Mouse (Mus musculus) limb, embryonic 10.5 days (tissue): ENCODE data around the gene Mlst8. TPM values are rescaled to one million over a fixed set of nuclear protein-coding genes. Genes with fewer than 3 reads are reported as not detected.
"Not testable (repeated sequence)": the region's sequence is repeated elsewhere in the genome, so short reads cannot be mapped to it uniquely, and the experiment has no call there.

Source experiments
- DNase-seq: peaks from one replicate; pipeline ENCODE4 v3.0.0-alpha.2; 2017; ENCODE audit warnings: low spot score
- H3K27ac ChIP-seq: fragments of 300-500 bp; sonication (generic); 2 replicates; pipeline ENCODE4 v1.5.1; 2016; ENCODE audit warnings: mild to moderate bottlenecking
- H3K27me3 ChIP-seq: fragments of 300-500 bp; sonication (generic); 2 replicates; pipeline ENCODE4 v1.6.1; 2016; ENCODE audit warnings: low read depth, mild to moderate bottlenecking; ENCODE audit not compliant: poor library complexity, severe bottlenecking
- H3K36me3 ChIP-seq: fragments of 300-500 bp; sonication (generic); 2 replicates; pipeline ENCODE4 v1.6.1; 2016; ENCODE audit warnings: mild to moderate bottlenecking, moderate library complexity
- H3K4me1 ChIP-seq: fragments of 300-500 bp; sonication (generic); 2 replicates; pipeline ENCODE4 v1.6.1; 2016
- H3K4me3 ChIP-seq: fragments of 300-500 bp; sonication (generic); 2 replicates; pipeline ENCODE4 v1.5.1; 2016; ENCODE audit warnings: mild to moderate bottlenecking, moderate library complexity
- H3K9me3 ChIP-seq: fragments of 300-500 bp; sonication (generic); replicated peaks from 2 replicates; pipeline ENCODE4 v1.6.1; 2016; ENCODE audit warnings: mild to moderate bottlenecking
- WGBS: fragments of 180-500 bp; shearing (Covaris S2); methylation state at CpG from one replicate; pipeline ENCODE4 v1.1.7; 2016; 5-methylcytosine and 5-hydroxymethylcytosine counted together
- polyA plus RNA-seq: library from polyadenylated mRNA; unstranded; fragments of >200 nt; fragmentation: Nextera tagmentation; extraction: Ambion mirVana; gene quantifications from 2 replicates; pipeline ENCODE4 v1.2.1, GENCODE M21; 2016

Mlst8 gene
- polyA plus RNA-seq, 1 experiment from 2014 or later, result 42.2 TPM

GRCm38 (mm10) chr17:24425326-24425725 is 53.6 kb downstream of the Mlst8 start:
- not testable (repeated sequence) for H3K4me3 ChIP-seq, H3K27me3 ChIP-seq, DNase-seq, H3K27ac ChIP-seq, H3K9me3 ChIP-seq
- peaks cover 66% of the 10 kb centered on the region for H3K36me3 ChIP-seq
- H3K4me1 ChIP-seq, result peaks cover 15% of the 10 kb centered on the region
- WGBS, result 88% methylated on average over 6 of the region's 8 CpGs

DNA sequence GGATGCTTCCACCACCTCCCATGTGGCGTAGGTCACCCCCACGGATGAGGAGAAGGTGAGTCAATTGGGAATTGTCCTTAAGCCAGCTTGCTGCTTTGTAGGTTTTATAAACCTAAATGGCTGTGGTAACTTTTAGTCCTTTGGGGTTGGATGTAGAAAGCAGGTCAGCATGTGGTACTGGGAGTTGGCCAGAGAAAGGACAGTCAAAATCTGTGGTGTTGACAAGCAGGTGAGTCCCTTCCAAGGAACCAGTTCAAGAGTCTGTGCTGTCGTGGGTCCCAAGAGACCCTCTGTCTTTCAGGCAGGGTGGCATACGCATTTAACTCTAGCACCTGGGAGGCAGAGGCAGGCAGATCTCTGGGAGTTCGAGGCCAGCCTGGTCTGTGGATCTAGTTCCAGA is 54.4 kb downstream of the Mlst8 start:
- Histone ChIP-seq H3K9me3 (no peaks in the 10 kb centered on the region), H3K4me3 (no peak overlapping the region), H3K36me3 (peaks cover 71% of the 10 kb centered on the region), H3K4me1 (peaks cover 15% of the 10 kb centered on the region), H3K27ac (no peak overlapping the region), H3K27me3 (no peaks in the 10 kb centered on the region)
- DNase-seq, result no peak
- WGBS, result 90% methylated on average over 5 of the region's 5 CpGs

Other genes starting within 250 kb of the Mlst8 start
- 117 and 120 TPM in 2 replicates for gene Ccnf, start 227.6 kb downstream of the Mlst8 start, polyA plus RNA-seq
- not detected in 2 replicates for gene Abca17, start 128.0 kb downstream of the Mlst8 start, polyA plus RNA-seq
- 2.8 and 3.6 TPM in 2 replicates for gene Abca3, start 127.1 kb downstream of the Mlst8 start, polyA plus RNA-seq
- gene Rnps1, start 64.5 kb downstream of the Mlst8 start, polyA plus RNA-seq, result 471 and 496 TPM in 2 replicates
- gene Eci1, start 52.4 kb downstream of the Mlst8 start, polyA plus RNA-seq, result 87.9 and 104 TPM in 2 replicates
- gene Dnase1l2, start 36.0 kb downstream of the Mlst8 start, polyA plus RNA-seq, result 1.7 and 2.7 TPM in 2 replicates
- gene E4f1, start 8.8 kb downstream of the Mlst8 start, polyA plus RNA-seq, result 35.0 and 38.7 TPM in 2 replicates
- gene Pgp, start 8.7 kb downstream of the Mlst8 start, polyA plus RNA-seq, result 68.8 and 76.1 TPM in 2 replicates
- 0.24 TPM in 1 of 2 replicates, not detected in the other for gene Bricd5, start 5.2 kb downstream of the Mlst8 start, polyA plus RNA-seq
- gene Caskin1, start 9.5 kb upstream of the Mlst8 start, polyA plus RNA-seq, result 1.4 and 3.6 TPM in 2 replicates
- gene Traf7, start 48.9 kb upstream of the Mlst8 start, polyA plus RNA-seq, result 125 and 136 TPM in 2 replicates
- gene Rab26, start 55.1 kb upstream of the Mlst8 start, polyA plus RNA-seq, result 2.4 and 3.8 TPM in 2 replicates
- 18.9 and 24.7 TPM in 2 replicates for gene Pkd1, start 70.8 kb upstream of the Mlst8 start, polyA plus RNA-seq
- gene Tsc2, start 153.6 kb upstream of the Mlst8 start, polyA plus RNA-seq, result 63.2 and 79.5 TPM in 2 replicates
- gene Nthl1, start 153.6 kb upstream of the Mlst8 start, polyA plus RNA-seq, result 27.5 and 31.2 TPM in 2 replicates
- 47.2 and 57.1 TPM in 2 replicates for gene Slc9a3r2, start 171.2 kb upstream of the Mlst8 start, polyA plus RNA-seq
- gene Npw, start 179.4 kb upstream of the Mlst8 start, polyA plus RNA-seq, result 0.88 and 1.1 TPM in 2 replicates
- gene Zfp598, start 190.6 kb upstream of the Mlst8 start, polyA plus RNA-seq, result 34.5 and 36.7 TPM in 2 replicates
- 5.2 and 7.0 TPM in 2 replicates for gene Syngr3, start 210.9 kb upstream of the Mlst8 start, polyA plus RNA-seq
- gene Gfer, start 217.1 kb upstream of the Mlst8 start, polyA plus RNA-seq, result 52.9 and 61.2 TPM in 2 replicates
- gene Noxo1, start 217.2 kb upstream of the Mlst8 start, polyA plus RNA-seq, result 0.59 and 2.3 TPM in 2 replicates
- 165 and 183 TPM in 2 replicates for gene Tbl3, start 228.6 kb upstream of the Mlst8 start, polyA plus RNA-seq
- gene Rnf151, start 239.0 kb upstream of the Mlst8 start, polyA plus RNA-seq, result 0.21 and 0.38 TPM in 2 replicates
- gene Rps2, start 239.0 kb upstream of the Mlst8 start, polyA plus RNA-seq, result 1,693 and 2,093 TPM in 2 replicates
- gene Ndufb10, start 245.4 kb upstream of the Mlst8 start, polyA plus RNA-seq, result 202 and 204 TPM in 2 replicates
- gene Rpl3l, start 248.7 kb upstream of the Mlst8 start, polyA plus RNA-seq, result 0.15 TPM in 1 of 2 replicates, not detected in the other